In genomic region chr5:107947548-107947947, GRCm38 (mm10) we compare ENCODE assay signal across 11 mouse cellular contexts. TPM values are rescaled to one million over a fixed set of nuclear protein-coding genes. Genes with fewer than 3 reads are reported as not detected.
DNase-seq lines count a peak whose midpoint lies in the region; ATAC-seq lines count a peak whose summit lies in the region.
"Had no signal": no experiment of that assay in that cellular context is flagged by ENCODE, and none has a peak within 500 bp of the region (broad histone marks: within the 10 kb centered on the region; RNA-seq: fewer than 3 reads in every experiment).

No protein-coding gene starts in this region.

- WGBS in forebrain, embryonic 14.5 days, result 59% methylated on average over 2 of the region's 2 CpGs
- WGBS in forebrain, embryonic 15.5 days, result 54% methylated on average over 2 of the region's 2 CpGs
- 54% methylated on average over 2 of the region's 2 CpGs for WGBS in limb, embryonic 13.5 days
- 83% methylated on average over 2 of the region's 2 CpGs for WGBS in limb, embryonic 10.5 days
- 75% methylated on average over 2 of the region's 2 CpGs for WGBS in hindbrain, embryonic 12.5 days

- no peak overlapping the region for H3K27ac ChIP-seq in forebrain, embryonic 14.5 days (ENCODE audit: low read depth, low read length)
- H3K27ac ChIP-seq in forebrain, embryonic 15.5 days (replicated peaks), result no peak overlapping the region
- H3K27ac ChIP-seq in limb, embryonic 13.5 days, result no peak overlapping the region
- H3K27ac ChIP-seq in limb, embryonic 10.5 days, result no peak overlapping the region
- H3K27ac ChIP-seq in hindbrain, embryonic 12.5 days, result no peak overlapping the region
- H3K27ac ChIP-seq: hindbrain, embryonic 15.5 days had no signal

- no peaks in the 10 kb centered on the region for H3K4me1 ChIP-seq in forebrain, embryonic 14.5 days (ENCODE audit: control insufficient read depth, insufficient read depth, low read length)
- peaks cover 7% of the 10 kb centered on the region; the same call in 1 of the 2 replicates for H3K4me1 ChIP-seq in forebrain, embryonic 15.5 days
- 0 out of 2 replicates have a peak, but pooled peaks cover 8% of the 10 kb centered on the region for H3K4me1 ChIP-seq in limb, embryonic 13.5 days
- no peaks in the 10 kb centered on the region for H3K4me1 ChIP-seq in limb, embryonic 10.5 days
- H3K4me1 ChIP-seq in hindbrain, embryonic 12.5 days, result no peaks in the 10 kb centered on the region
- H3K4me1 ChIP-seq: hindbrain, embryonic 15.5 days had no signal

- DNase-seq in forebrain, embryonic 14.5 days (ENCODE audit: low spot score), result peak; percentile 70
- DNase-seq in limb, embryonic 10.5 days (ENCODE audit: low spot score), result no peak
- peak; percentile 90 for DNase-seq in fibroblast of lung, adult 2 months (ENCODE audit: low read depth)
- no peak for DNase-seq in thymus, postnatal 10 days (ENCODE audit: low spot score in 2 of 2)
- DNase-seq: liver, postnatal 0 days had no signal

- no peak overlapping the region for H3K4me3 ChIP-seq in forebrain, embryonic 14.5 days (ENCODE audit: low read depth, low read length)
- H3K4me3 ChIP-seq in forebrain, embryonic 15.5 days, result no peak overlapping the region
- H3K4me3 ChIP-seq in limb, embryonic 13.5 days, result no peak overlapping the region
- H3K4me3 ChIP-seq in limb, embryonic 10.5 days, result no peak overlapping the region
- no peak overlapping the region for H3K4me3 ChIP-seq in hindbrain, embryonic 12.5 days
- H3K4me3 ChIP-seq: hindbrain, embryonic 15.5 days had no signal

- no peak for ATAC-seq in forebrain, embryonic 14.5 days
- ATAC-seq in forebrain, embryonic 15.5 days (replicated peaks), result no peak
- ATAC-seq in limb, embryonic 13.5 days (ENCODE audit: low FRiP score, low read depth), result peak; percentile 57; the same call in 1 of the 2 replicates
- ATAC-seq in megakaryocyte progenitor cell, adult 5-6 weeks (replicated peaks; ENCODE audit: poor library complexity), result peak; percentile 6; the same call in 1 of the 2 replicates
- no peak for ATAC-seq in hindbrain, embryonic 12.5 days (ENCODE audit: low FRiP score)
- ATAC-seq: liver, postnatal 0 days had no signal

- H3K27me3 ChIP-seq in forebrain, embryonic 14.5 days (replicated peaks; ENCODE audit: control insufficient read depth, insufficient read depth, low read length), result no peaks in the 10 kb centered on the region
- no peaks in the 10 kb centered on the region for H3K27me3 ChIP-seq in forebrain, embryonic 15.5 days
- no peaks in the 10 kb centered on the region for H3K27me3 ChIP-seq in limb, embryonic 13.5 days
- H3K27me3 ChIP-seq in limb, embryonic 10.5 days (ENCODE audit: low read depth, poor library complexity, severe bottlenecking), result no peaks in the 10 kb centered on the region
- H3K27me3 ChIP-seq in hindbrain, embryonic 12.5 days, result no peaks in the 10 kb centered on the region
- H3K27me3 ChIP-seq: CH12.LX; hindbrain, embryonic 15.5 days had no signal

- no peaks in the 10 kb centered on the region for H3K9me3 ChIP-seq in forebrain, embryonic 14.5 days (replicated peaks; ENCODE audit: control insufficient read depth, low read length)
- H3K9me3 ChIP-seq in forebrain, embryonic 15.5 days, result no peaks in the 10 kb centered on the region
- no peaks in the 10 kb centered on the region for H3K9me3 ChIP-seq in limb, embryonic 13.5 days
- H3K9me3 ChIP-seq in limb, embryonic 10.5 days (replicated peaks), result no peaks in the 10 kb centered on the region
- no peaks in the 10 kb centered on the region for H3K9me3 ChIP-seq in hindbrain, embryonic 12.5 days (replicated peaks)
- H3K9me3 ChIP-seq: hindbrain, embryonic 15.5 days had no signal

- H3K36me3 ChIP-seq in forebrain, embryonic 14.5 days (ENCODE audit: control insufficient read depth, insufficient read depth, low read length), result no peaks in the 10 kb centered on the region
- no peaks in the 10 kb centered on the region for H3K36me3 ChIP-seq in forebrain, embryonic 15.5 days
- H3K36me3 ChIP-seq in limb, embryonic 13.5 days, result no peaks in the 10 kb centered on the region
- H3K36me3 ChIP-seq in limb, embryonic 10.5 days, result no peaks in the 10 kb centered on the region
- no peaks in the 10 kb centered on the region for H3K36me3 ChIP-seq in hindbrain, embryonic 12.5 days
- H3K36me3 ChIP-seq: hindbrain, embryonic 15.5 days had no signal

- no peak overlapping the region for H3K9ac ChIP-seq in forebrain, embryonic 14.5 days (ENCODE audit: low read length)
- no peak overlapping the region for H3K9ac ChIP-seq in forebrain, embryonic 15.5 days (replicated peaks)
- H3K9ac ChIP-seq in limb, embryonic 13.5 days, result no peak overlapping the region
- no peak overlapping the region for H3K9ac ChIP-seq in hindbrain, embryonic 12.5 days
- H3K9ac ChIP-seq: hindbrain, embryonic 15.5 days; liver, postnatal 0 days had no signal

- H3K4me2 ChIP-seq in forebrain, embryonic 14.5 days (ENCODE audit: low read length), result no peak overlapping the region
- H3K4me2 ChIP-seq in forebrain, embryonic 15.5 days (replicated peaks), result no peak overlapping the region
- no peak overlapping the region for H3K4me2 ChIP-seq in limb, embryonic 13.5 days (replicated peaks)
- no peak overlapping the region for H3K4me2 ChIP-seq in hindbrain, embryonic 12.5 days (replicated peaks)
- H3K4me2 ChIP-seq: hindbrain, embryonic 15.5 days had no signal

RNA-seq across cellular contexts. Expression of gene Fam69a, which starts 39.3 kb away (rescaled TPM):
- polyA plus RNA-seq in forebrain, embryonic 14.5 days (2014; fragmentation: Nextera tagmentation; extraction: Ambion mirVana), result 34.1 and 34.2 TPM in 2 replicates
- 31.5 and 31.9 TPM in 2 replicates for polyA plus RNA-seq in forebrain, embryonic 15.5 days (2015; fragmentation: Nextera tagmentation; extraction: Ambion mirVana)
- polyA plus RNA-seq in limb, embryonic 13.5 days (2015; fragmentation: Nextera tagmentation; extraction: Ambion mirVana), result 30.9 and 31.7 TPM in 2 replicates
- polyA plus RNA-seq in limb, embryonic 10.5 days (2016; fragmentation: Nextera tagmentation; extraction: Ambion mirVana), result 10.8 and 15.8 TPM in 2 replicates
- total RNA-seq in megakaryocyte progenitor cell, adult 5-6 weeks (2015), result 43.3 and 48.4 TPM in 2 replicates
- total RNA-seq in megakaryocyte progenitor cell, adult 5-6 weeks (2017), result 16.2 and 27.8 TPM in 2 replicates
- 31.0 and 31.4 TPM in 2 replicates for polyA plus RNA-seq in hindbrain, embryonic 12.5 days (2016; fragmentation: Nextera tagmentation; extraction: Ambion mirVana)

RNA-seq across cellular contexts. Expression of gene Rpl5, which starts 47.2 kb away (rescaled TPM):
- 63.5 and 65.3 TPM in 2 replicates for polyA plus RNA-seq in forebrain, embryonic 14.5 days (2014; fragmentation: Nextera tagmentation; extraction: Ambion mirVana)
- polyA plus RNA-seq in forebrain, embryonic 15.5 days (2015; fragmentation: Nextera tagmentation; extraction: Ambion mirVana), result 69.9 and 71.3 TPM in 2 replicates
- 75.5 and 79.7 TPM in 2 replicates for polyA plus RNA-seq in limb, embryonic 13.5 days (2015; fragmentation: Nextera tagmentation; extraction: Ambion mirVana)
- 94.0 and 96.0 TPM in 2 replicates for polyA plus RNA-seq in limb, embryonic 10.5 days (2016; fragmentation: Nextera tagmentation; extraction: Ambion mirVana)
- 475 and 483 TPM in 2 replicates for total RNA-seq in megakaryocyte progenitor cell, adult 5-6 weeks (2015)
- total RNA-seq in megakaryocyte progenitor cell, adult 5-6 weeks (2017), result 228 and 280 TPM in 2 replicates
- 59.8 and 66.8 TPM in 2 replicates for polyA plus RNA-seq in hindbrain, embryonic 12.5 days (2016; fragmentation: Nextera tagmentation; extraction: Ambion mirVana)

Comparison
In these comparisons a context has a peak if more than half of its experiments do, and no peak if none do; other contexts are left out.
1. ATAC-seq: peak in limb, embryonic 13.5 days (single experiment) and megakaryocyte progenitor cell, adult 5-6 weeks (single experiment); none in forebrain, embryonic 14.5 days (single experiment), forebrain, embryonic 15.5 days (single experiment) and hindbrain, embryonic 12.5 days (single experiment).
2. DNase-seq: peak in forebrain, embryonic 14.5 days (single experiment) and fibroblast of lung, adult 2 months (single experiment); none in limb, embryonic 10.5 days (single experiment) and thymus, postnatal 10 days (0 of 2).